8 mouse cellular contexts compared by ENCODE assay signal in the genomic region with DNA sequence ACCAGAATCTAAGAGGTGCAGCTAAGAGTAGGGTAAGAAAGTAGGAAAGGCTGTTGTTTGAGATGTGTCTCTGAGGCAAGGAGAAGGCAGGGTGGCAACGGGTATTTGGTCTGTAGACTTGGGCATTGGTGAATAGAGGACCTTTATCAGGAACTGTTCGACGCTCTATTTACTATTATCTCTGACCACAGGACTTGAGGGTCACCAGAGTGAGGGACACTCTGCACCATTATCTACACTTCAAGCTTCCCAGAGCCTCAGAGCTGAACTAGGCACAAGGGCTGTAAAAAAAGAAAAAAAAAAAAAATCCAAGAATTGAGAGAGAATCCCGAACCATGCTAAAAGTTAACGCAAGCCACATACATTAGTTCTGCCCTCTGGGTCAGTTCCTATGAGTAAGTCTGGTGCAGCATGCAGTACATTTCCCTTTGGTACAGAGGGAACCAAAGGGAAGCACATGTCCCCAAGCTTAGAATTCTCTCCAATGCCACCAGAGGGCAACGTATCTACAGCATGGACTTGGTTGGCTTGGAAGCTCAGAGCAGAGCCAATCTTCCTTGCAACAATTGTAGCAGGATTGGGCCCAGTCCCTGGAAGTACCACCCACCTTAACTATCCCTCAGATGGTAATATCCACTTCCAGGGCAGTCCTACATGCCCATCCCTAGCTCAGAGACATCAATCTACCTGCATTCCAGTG. TPM values are rescaled to one million over a fixed set of nuclear protein-coding genes. Genes with fewer than 3 reads are reported as not detected.
A peak's percentile ranks its signal among the peaks of the same experiment; 100 is the strongest.
DNase-seq lines count a peak whose midpoint lies in the region; ATAC-seq and TF ChIP-seq lines count a peak whose summit lies in the region.

No protein-coding gene starts in this region.

- 46% methylated on average over 6 of the region's 6 CpGs for WGBS in kidney, embryonic 14.5 days
- 6% methylated on average over 6 of the region's 6 CpGs for WGBS in liver, embryonic 12.5 days (ENCODE audit: insufficient replicate concordance)

- H3K4me2 ChIP-seq in kidney, embryonic 14.5 days (replicated peaks; ENCODE audit: low read depth, low read length), result no peak overlapping the region
- H3K4me2 ChIP-seq in liver, embryonic 12.5 days, result peak overlapping the region; percentile 59

- no peak overlapping the region for H3K4me3 ChIP-seq in kidney, embryonic 14.5 days (ENCODE audit: low read length)
- H3K4me3 ChIP-seq in liver, embryonic 12.5 days, result no peak overlapping the region

- peak; percentile 92 for TF ChIP-seq CTCF in Patski (IDR thresholded peaks at IDR 0.05)

- no peaks in the 10 kb centered on the region for H3K36me3 ChIP-seq in kidney, embryonic 14.5 days (ENCODE audit: control insufficient read depth, insufficient read depth, low read length)
- H3K36me3 ChIP-seq in liver, embryonic 12.5 days, result no peaks in the 10 kb centered on the region

- CTCF ChIA-PET in Patski (lab: Charles Lee), result interaction anchor here (0.7 to 3.1 kb wide), 14 partner anchors 9 to 133 kb away, joined by 3 to 36 read pairs (median 6); no protein-coding TSS in a partner anchor

- no peak overlapping the region for H3K27ac ChIP-seq in kidney, embryonic 14.5 days (ENCODE audit: low read depth, low read length)
- H3K27ac ChIP-seq in liver, embryonic 12.5 days, result no peak overlapping the region

- H3K9me3 ChIP-seq in kidney, embryonic 14.5 days (ENCODE audit: control insufficient read depth, low read length), result no peaks in the 10 kb centered on the region
- no peaks in the 10 kb centered on the region for H3K9me3 ChIP-seq in liver, embryonic 12.5 days (replicated peaks)

- no peak overlapping the region for H3K9ac ChIP-seq in kidney, embryonic 14.5 days (ENCODE audit: low read depth, low read length)
- H3K9ac ChIP-seq in liver, embryonic 12.5 days, result no peak overlapping the region

- H3K4me1 ChIP-seq in kidney, embryonic 14.5 days (ENCODE audit: control insufficient read depth, insufficient read depth, low read length), result peaks cover 27% of the 10 kb centered on the region
- H3K4me1 ChIP-seq in liver, embryonic 12.5 days, result peaks cover 60% of the 10 kb centered on the region

- in situ Hi-C loops in Patski (cut with MboI; ENCODE audit: low pct_unique_long_range_greater_than_20kb), result no loop called here

- peak; percentile 61 for ATAC-seq in Patski
- ATAC-seq in kidney, embryonic 14.5 days (ENCODE audit: low FRiP score, low TSS enrichment), result peak; percentile 36; the same call in 1 of the 2 replicates
- ATAC-seq in liver, embryonic 12.5 days, result peak; percentile 64

- H3K27me3 ChIP-seq in Patski, result no peaks in the 10 kb centered on the region
- H3K27me3 ChIP-seq in kidney, embryonic 14.5 days (ENCODE audit: control insufficient read depth, insufficient read depth, low read length), result peaks cover 48% of the 10 kb centered on the region
- H3K27me3 ChIP-seq in liver, embryonic 12.5 days (replicated peaks), result peaks cover 60% of the 10 kb centered on the region

- peak; percentile 80 for DNase-seq in CD4-positive helper T cell, adult 2 months (ENCODE audit: low read depth, low spot score)
- no peak for DNase-seq in Patski (ENCODE audit: low read depth, low spot score)
- DNase-seq in embryo, embryonic 10 days (ENCODE audit: low spot score), result peak; percentile 90
- DNase-seq in heart, adult 9 months (ENCODE audit: low spot score in 2 of 2), result peak; percentile 67 to 70
- peak; percentile 42 for DNase-seq in neural tube, embryonic 10.5 days (ENCODE audit: extremely low spot score, low spot score)
- DNase-seq in yolk sac, embryonic 10.5 days (ENCODE audit: low spot score), result peak; percentile 64

- POLR2A ChIA-PET in Patski (lab: Charles Lee), result interaction anchor here (0.7 to 1.5 kb wide), 3 partner anchors 24 to 103 kb away, joined by 3 to 5 read pairs (median 4); no protein-coding TSS in a partner anchor

RNA-seq across cellular contexts. Expression of a gene that starts 2.3 kb away (rescaled TPM):
- 17.0 TPM for polyA plus RNA-seq in Patski (2021)
- 14.4 and 22.4 TPM in 2 replicates for polyA plus RNA-seq in kidney, embryonic 14.5 days (2014; fragmentation: Nextera tagmentation; extraction: Ambion mirVana)
- polyA plus RNA-seq in liver, embryonic 12.5 days (2016; fragmentation: Nextera tagmentation; extraction: Ambion mirVana), result 4.9 TPM in 2 replicates

RNA-seq across cellular contexts. Expression of a gene that starts 6.3 kb away (rescaled TPM):
- polyA plus RNA-seq in Patski (2021), result not detected
- 0.54 and 0.84 TPM in 2 replicates for polyA plus RNA-seq in kidney, embryonic 14.5 days (2014; fragmentation: Nextera tagmentation; extraction: Ambion mirVana)
- polyA plus RNA-seq in liver, embryonic 12.5 days (2016; fragmentation: Nextera tagmentation; extraction: Ambion mirVana), result 0.25 and 0.32 TPM in 2 replicates

RNA-seq across cellular contexts. Expression of a gene that starts 21.1 kb away (rescaled TPM):
- polyA plus RNA-seq in Patski (2021), result 29.6 TPM
- polyA plus RNA-seq in kidney, embryonic 14.5 days (2014; fragmentation: Nextera tagmentation; extraction: Ambion mirVana), result 17.5 and 21.4 TPM in 2 replicates
- 7.0 TPM in 2 replicates for polyA plus RNA-seq in liver, embryonic 12.5 days (2016; fragmentation: Nextera tagmentation; extraction: Ambion mirVana)

RNA-seq across cellular contexts. Expression of a gene that starts 26.0 kb away (rescaled TPM):
- polyA plus RNA-seq in Patski (2021), result 26.9 TPM
- 5.5 and 8.6 TPM in 2 replicates for polyA plus RNA-seq in kidney, embryonic 14.5 days (2014; fragmentation: Nextera tagmentation; extraction: Ambion mirVana)
- 4.4 and 4.6 TPM in 2 replicates for polyA plus RNA-seq in liver, embryonic 12.5 days (2016; fragmentation: Nextera tagmentation; extraction: Ambion mirVana)

RNA-seq across cellular contexts. Expression of a gene that starts 42.3 kb away (rescaled TPM):
- polyA plus RNA-seq in Patski (2021), result 921 TPM
- polyA plus RNA-seq in kidney, embryonic 14.5 days (2014; fragmentation: Nextera tagmentation; extraction: Ambion mirVana), result 1,971 and 2,088 TPM in 2 replicates
- polyA plus RNA-seq in liver, embryonic 12.5 days (2016; fragmentation: Nextera tagmentation; extraction: Ambion mirVana), result 1,333 and 1,388 TPM in 2 replicates
